Mouse (Mus musculus) hindbrain, embryonic 12.5 days (tissue): ENCODE data around the gene Dock3. TPM values are rescaled to one million over a fixed set of nuclear protein-coding genes. Genes with fewer than 3 reads are reported as not detected.
A peak's percentile ranks its signal among the peaks of the same experiment; 100 is the strongest.

Source experiments
- ATAC-seq: fragments of 200-750 bp; cut with Nextera tagmentation; 2 replicates; pipeline ENCODE4 v1.8.0; 2017; ENCODE audit warnings: moderate TSS enrichment; ENCODE audit not compliant: low FRiP score
- H3K27ac ChIP-seq: fragments of 300-500 bp; sonication (generic); 2 replicates; pipeline ENCODE4 v1.5.1; 2016; ENCODE audit warnings: mild to moderate bottlenecking
- H3K27me3 ChIP-seq: fragments of 300-500 bp; sonication (generic); 2 replicates; pipeline ENCODE4 v1.6.1; 2016; ENCODE audit warnings: mild to moderate bottlenecking
- H3K36me3 ChIP-seq: fragments of 300-500 bp; sonication (generic); 2 replicates; pipeline ENCODE4 v1.6.1; 2016; ENCODE audit warnings: mild to moderate bottlenecking
- H3K4me1 ChIP-seq: fragments of 300-500 bp; sonication (generic); 2 replicates; pipeline ENCODE4 v1.6.1; 2016
- H3K4me2 ChIP-seq: fragments of 300-500 bp; sonication (generic); replicated peaks from 2 replicates; pipeline ENCODE4 v1.6.1; 2016; ENCODE audit warnings: mild to moderate bottlenecking
- H3K4me3 ChIP-seq: fragments of 300-500 bp; sonication (generic); 2 replicates; pipeline ENCODE4 v1.5.1; 2016; ENCODE audit warnings: mild to moderate bottlenecking
- H3K9ac ChIP-seq: fragments of 300-500 bp; sonication (generic); 2 replicates; pipeline ENCODE4 v1.6.1; 2016; ENCODE audit warnings: mild to moderate bottlenecking, moderate library complexity
- H3K9me3 ChIP-seq: fragments of 300-500 bp; sonication (generic); replicated peaks from 2 replicates; pipeline ENCODE4 v1.6.1; 2016; ENCODE audit warnings: mild to moderate bottlenecking
- WGBS: fragments of 180-500 bp; shearing (Covaris S2); methylation state at CpG from one replicate; pipeline ENCODE4 v1.1.7; 2016; 5-methylcytosine and 5-hydroxymethylcytosine counted together
- microRNA-seq: library from miRNA; unstranded; fragments of <30 nt; microRNA quantifications from one replicate; pipeline ENCODE4, GENCODE M21; 2017
- polyA plus RNA-seq: library from polyadenylated mRNA; unstranded; fragments of >200 nt; fragmentation: Nextera tagmentation; extraction: Ambion mirVana; gene quantifications from 2 replicates; pipeline ENCODE4 v1.2.1, GENCODE M21; 2016

The Dock3 gene
- polyA plus RNA-seq, 1 experiment from 2014 or later = 13.4 TPM

DNA sequence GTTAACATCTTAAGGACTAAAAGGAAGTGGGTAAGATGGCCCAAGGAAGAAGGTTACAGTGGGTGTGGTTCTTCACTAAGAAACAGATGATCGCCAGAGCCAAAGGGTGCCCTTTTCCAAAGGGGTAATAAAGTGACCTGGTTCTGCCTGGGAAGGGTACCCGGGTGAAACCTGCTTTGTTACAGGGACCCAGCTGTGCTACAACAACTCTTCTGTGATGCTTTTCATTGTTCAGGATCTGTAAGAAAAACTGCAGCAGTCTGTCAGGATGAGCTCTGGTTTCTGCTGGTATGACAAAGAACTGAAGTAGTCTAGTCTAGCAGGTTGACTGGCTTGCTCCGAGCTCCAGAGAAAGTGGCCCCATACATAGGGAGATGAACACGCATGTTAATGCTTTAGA lies 349.5 kb downstream of the Dock3 start:
- 74% methylated on average over 4 of the region's 4 CpGs for WGBS
- Histone ChIP-seq H3K4me3 (no peak overlapping the region), H3K9me3 (no peaks in the 10 kb centered on the region), H3K27ac (no peak overlapping the region), H3K4me1 (peaks cover 50% of the 10 kb centered on the region), H3K4me2 (no peak overlapping the region), H3K9ac (no peak overlapping the region), H3K36me3 (peaks cover 67% of the 10 kb centered on the region), H3K27me3 (no peaks in the 10 kb centered on the region)
- no peak for ATAC-seq

DNA sequence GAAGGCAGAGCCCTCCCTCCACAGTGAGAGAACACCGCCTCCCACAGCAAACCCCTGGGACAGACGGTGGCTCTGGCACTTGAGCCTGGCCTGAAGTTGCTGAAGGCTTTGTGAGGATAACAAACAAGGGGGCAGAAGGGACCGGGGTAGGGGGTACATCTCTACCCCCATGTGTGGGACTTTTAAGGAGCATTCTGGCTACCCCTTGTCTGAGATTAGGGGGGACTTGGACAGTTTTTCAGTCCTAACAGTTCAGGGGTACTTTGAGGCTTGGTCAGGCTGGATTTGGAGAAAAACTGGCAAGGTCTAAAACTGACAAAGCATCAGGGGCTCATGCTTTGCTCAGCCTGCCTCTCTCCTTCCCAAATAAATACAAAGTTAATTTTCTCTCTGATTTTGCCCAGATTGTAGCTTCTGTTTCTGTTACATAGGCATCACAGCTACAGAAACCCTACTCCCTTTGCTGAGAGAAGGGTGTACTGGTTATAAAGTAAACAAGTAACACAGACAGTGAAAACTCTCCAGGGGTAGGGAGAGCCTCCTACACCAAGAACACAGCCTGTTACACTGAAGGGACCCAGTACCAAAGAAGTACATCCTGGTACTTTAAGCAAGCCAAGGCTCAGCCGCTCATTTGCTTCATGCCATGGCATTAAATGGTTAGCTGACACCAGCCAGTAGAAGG lies 350.5 kb downstream of the Dock3 start:
- Histone ChIP-seq H3K36me3 (peaks cover 75% of the 10 kb centered on the region), H3K27ac (no peak overlapping the region), H3K9me3 (no peaks in the 10 kb centered on the region), H3K9ac (no peak overlapping the region), H3K27me3 (no peaks in the 10 kb centered on the region), H3K4me2 (0 out of 2 replicates have a peak overlapping the region, but pooled peaks have one; percentile 8), H3K4me3 (no peak overlapping the region), H3K4me1 (peaks cover 50% of the 10 kb centered on the region)
- ATAC-seq = no peak
- WGBS = 61% methylated on average over 4 of the region's 4 CpGs

DNA sequence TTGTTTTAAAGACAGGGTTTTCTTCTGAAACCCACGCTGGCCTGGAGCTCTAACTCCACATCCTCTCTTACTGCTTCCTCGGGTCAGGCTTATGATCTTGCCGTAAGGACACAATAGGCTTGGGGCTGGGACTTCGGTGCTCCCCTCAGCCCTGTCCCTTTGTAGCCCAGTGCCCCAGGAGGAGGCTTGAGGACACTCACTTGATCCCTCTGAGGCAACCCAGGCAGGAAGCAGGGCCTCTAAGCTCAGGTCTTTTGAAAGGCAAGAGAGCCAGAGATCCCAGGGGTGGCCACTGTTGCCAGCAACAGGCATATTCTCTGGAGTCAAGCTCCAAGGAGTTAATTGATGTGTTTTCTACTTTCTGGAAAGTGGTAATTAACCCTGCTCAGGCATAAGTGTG lies 352.2 kb downstream of the Dock3 start:
- ATAC-seq = no peak
- H3K9me3 ChIP-seq = no peaks in the 10 kb centered on the region
- 0 out of 2 replicates have a peak overlapping the region, but pooled peaks have one; percentile 40 for H3K27ac ChIP-seq
- 71% methylated on average over 4 of the region's 4 CpGs for WGBS
- H3K9ac ChIP-seq = no peak overlapping the region
- no peaks in the 10 kb centered on the region for H3K27me3 ChIP-seq
- H3K4me1 ChIP-seq = peaks cover 35% of the 10 kb centered on the region
- H3K36me3 ChIP-seq = peaks cover 82% of the 10 kb centered on the region
- no peak overlapping the region for H3K4me2 ChIP-seq
- H3K4me3 ChIP-seq = no peak overlapping the region

DNA sequence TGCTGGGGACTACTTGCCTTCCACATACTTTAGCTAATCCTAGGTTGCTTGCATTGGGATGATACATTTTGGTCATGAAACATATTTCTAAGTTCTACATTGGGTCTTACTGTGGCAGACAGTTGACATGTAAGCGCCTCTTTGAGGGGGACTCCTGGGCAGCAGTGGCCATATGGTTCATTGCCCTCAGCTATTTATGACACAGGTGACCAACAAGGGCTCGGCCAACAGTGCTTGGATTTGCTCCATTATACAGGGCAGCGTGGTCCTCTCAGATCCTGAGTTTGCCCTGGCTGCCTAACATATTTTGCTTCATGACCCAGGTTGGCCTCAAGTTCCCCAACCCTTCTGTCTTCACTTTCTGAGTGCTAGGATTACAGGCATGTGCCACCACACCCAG lies 355.0 kb downstream of the Dock3 start:
- ATAC-seq = no peak
- 96% methylated on average over 3 of the region's 3 CpGs for WGBS
- Histone ChIP-seq H3K9me3 (no peaks in the 10 kb centered on the region), H3K4me3 (no peak overlapping the region), H3K9ac (no peak overlapping the region), H3K4me1 (peaks cover 8% of the 10 kb centered on the region), H3K27ac (no peak overlapping the region), H3K4me2 (no peak overlapping the region), H3K27me3 (no peaks in the 10 kb centered on the region), H3K36me3 (peaks cover 72% of the 10 kb centered on the region)

DNA sequence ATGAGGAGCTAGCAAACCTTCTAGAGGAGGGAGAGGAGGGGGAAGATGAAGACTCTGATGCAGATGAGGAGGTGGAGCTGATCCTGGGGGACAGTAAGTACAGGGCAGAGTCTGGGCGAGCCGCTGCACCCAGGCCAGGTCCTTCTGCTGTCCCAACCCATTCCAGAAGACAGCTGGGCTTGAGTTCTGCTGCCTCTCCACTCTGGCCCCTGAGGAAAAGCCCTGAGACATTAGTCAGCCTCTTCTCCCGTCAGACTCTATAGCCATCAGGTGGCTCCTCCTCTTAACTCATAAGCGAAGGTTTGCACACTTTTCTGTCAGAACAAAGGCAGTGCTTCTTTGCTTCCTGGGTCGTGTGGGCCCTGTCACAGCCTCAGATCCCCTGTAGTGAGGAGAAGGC lies 357.5 kb downstream of the Dock3 start:
- Histone ChIP-seq H3K4me2 (no peak overlapping the region), H3K4me3 (no peak overlapping the region), H3K9me3 (no peaks in the 10 kb centered on the region), H3K36me3 (peaks cover 55% of the 10 kb centered on the region), H3K9ac (no peak overlapping the region), H3K4me1 (no peaks in the 10 kb centered on the region), H3K27ac (no peak overlapping the region), H3K27me3 (no peaks in the 10 kb centered on the region)
- WGBS = 85% methylated on average over 5 of the region's 5 CpGs
- no peak for ATAC-seq

DNA sequence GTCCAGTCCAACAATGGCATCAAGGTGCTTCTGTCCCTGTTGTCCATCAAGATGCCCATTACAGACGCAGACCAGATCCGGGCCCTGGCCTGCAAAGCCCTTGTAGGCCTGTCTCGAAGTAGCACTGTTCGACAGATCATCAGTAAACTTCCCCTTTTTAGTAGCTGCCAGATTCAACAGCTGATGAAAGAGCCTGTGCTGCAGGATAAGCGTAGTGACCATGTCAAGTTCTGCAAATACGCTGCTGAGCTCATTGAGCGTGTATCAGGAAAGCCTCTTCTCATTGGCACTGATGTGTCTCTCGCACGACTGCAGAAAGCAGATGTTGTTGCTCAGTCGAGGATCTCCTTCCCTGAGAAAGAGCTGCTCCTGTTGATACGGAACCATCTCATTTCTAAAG lies 373.7 kb downstream of the Dock3 start:
- WGBS = 95% methylated on average over 11 of the region's 11 CpGs
- Histone ChIP-seq H3K4me2 (no peak overlapping the region), H3K9me3 (no peaks in the 10 kb centered on the region), H3K36me3 (peaks cover 69% of the 10 kb centered on the region), H3K4me1 (no peaks in the 10 kb centered on the region), H3K4me3 (no peak overlapping the region), H3K27ac (no peak overlapping the region), H3K9ac (no peak overlapping the region), H3K27me3 (no peaks in the 10 kb centered on the region)
- ATAC-seq = no peak

DNA sequence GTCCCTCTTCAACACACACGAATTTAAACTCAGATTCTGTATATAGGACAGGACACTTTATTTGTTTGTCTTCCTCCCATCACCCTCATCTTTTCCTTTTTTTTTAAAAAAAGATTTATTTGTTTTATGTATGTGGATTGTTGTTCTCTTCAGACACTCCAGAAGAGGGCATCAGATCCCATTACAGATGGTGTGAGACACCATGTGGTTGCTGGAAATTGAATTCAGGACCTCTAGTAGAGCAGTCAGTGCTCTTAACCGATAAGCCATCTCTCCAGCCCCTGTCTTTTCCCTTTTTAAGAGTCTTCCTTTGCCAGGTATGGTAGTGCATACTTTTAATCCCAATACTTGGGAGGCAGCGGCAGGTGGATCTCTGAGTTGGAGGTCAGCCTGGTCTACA lies 375.0 kb downstream of the Dock3 start:
- Histone ChIP-seq H3K9ac (no peak overlapping the region), H3K4me1 (no peaks in the 10 kb centered on the region), H3K9me3 (no peaks in the 10 kb centered on the region), H3K27ac (no peak overlapping the region), H3K27me3 (no peaks in the 10 kb centered on the region), H3K36me3 (peaks cover 72% of the 10 kb centered on the region), H3K4me3 (no peak overlapping the region), H3K4me2 (no peak overlapping the region)
- no peak for ATAC-seq
- WGBS = 90% methylated on average over 3 of the region's 3 CpGs

Small RNAs within 50 kb of the gene (microRNA-seq; reads per million reads assigned to microRNA genes)
- gene Gm22238 = not detected

Other genes starting within 250 kb of the Dock3 start
- gene Mapkapk3, start 58.0 kb upstream of the Dock3 start, polyA plus RNA-seq = 3.9 and 5.0 TPM in 2 replicates
- 6.8 and 8.0 TPM in 2 replicates for gene Cish, start 64.1 kb upstream of the Dock3 start, polyA plus RNA-seq
- gene Hemk1, start 106.4 kb upstream of the Dock3 start, polyA plus RNA-seq = 12.1 and 14.1 TPM in 2 replicates
- 3.6 and 4.7 TPM in 2 replicates for gene 6430571L13Rik, start 108.7 kb upstream of the Dock3 start, polyA plus RNA-seq
- gene Cacna2d2, start 167.7 kb upstream of the Dock3 start, polyA plus RNA-seq = 4.6 and 4.7 TPM in 2 replicates